Mouse (Mus musculus): Measurements from ENCODE around the gene Mc1r. TPM values are rescaled to one million over a fixed set of nuclear protein-coding genes. Genes with fewer than 3 reads are reported as not detected.

Gene Mc1r
- polyA plus RNA-seq (2017; shearing (Covaris generic)), result not detected

DNA sequence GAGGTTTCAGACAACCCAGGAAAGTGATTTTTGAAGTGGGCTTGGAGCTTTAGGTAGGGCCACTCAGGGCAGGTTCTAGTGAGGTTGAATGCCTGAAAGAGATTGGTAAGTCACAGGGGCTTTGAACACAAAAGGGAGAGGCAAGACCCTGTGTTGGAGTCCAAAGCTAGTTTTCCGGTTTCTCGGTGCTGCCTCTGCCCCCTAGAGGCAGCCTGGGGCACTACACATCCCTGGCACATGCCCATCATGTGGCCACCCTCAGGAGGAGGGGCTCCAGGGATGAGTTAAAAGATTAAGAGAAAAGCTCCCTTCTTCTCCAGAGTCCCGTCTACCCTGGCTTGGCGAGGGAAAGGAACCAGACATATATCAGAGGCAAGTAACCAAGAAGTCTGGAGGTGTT is at the start of gene Mc1r:
Gene Mc1r, plus strand, starts transcription at position 322 of the 400 bp plus-strand sequence.

DNA sequence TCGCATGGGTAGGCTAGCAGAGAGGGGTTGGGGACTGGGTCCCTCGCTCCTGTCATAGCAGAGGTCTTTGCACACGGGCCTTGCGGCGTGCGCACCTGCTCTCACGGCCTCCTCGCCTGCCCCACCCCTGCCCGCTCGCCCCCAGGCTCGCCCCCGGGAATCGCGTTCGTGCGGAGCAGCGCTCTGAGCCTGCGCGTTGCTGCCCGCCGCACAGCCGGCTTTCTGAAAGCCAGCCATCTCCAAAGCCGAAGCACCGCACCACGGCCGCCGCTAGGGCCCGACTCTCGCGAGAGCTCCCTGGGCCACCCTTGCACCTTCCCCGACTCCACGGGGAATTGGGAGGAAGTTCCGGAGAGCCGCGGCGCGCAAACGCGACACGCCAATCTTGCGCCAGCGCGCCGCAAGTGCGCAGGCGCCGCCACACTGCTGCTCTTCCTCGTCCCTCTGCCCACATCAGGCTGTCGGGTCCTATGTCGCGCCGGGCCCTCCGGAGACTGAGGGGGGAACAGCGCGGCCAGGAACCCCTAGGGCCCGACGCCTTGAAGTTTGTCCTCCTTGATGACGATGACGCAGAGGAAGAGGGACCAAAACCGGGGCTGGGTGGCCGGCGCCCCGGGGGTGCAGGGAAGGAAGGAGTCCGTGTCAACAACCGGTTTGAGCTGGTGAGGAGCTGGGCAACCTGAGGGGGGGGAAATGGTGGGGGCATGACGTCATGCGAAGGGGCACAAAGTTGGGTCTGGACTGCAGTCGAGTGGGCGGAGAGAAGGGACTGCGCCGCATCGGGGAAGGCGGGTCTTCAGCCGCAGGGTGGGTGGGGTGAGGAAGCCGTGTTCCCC is 33.3 kb upstream of the Mc1r start, which contains the start of gene Tcf25:
Gene Tcf25, plus strand, starts transcription at position 351 of the 836 bp plus-strand sequence.

DNA sequence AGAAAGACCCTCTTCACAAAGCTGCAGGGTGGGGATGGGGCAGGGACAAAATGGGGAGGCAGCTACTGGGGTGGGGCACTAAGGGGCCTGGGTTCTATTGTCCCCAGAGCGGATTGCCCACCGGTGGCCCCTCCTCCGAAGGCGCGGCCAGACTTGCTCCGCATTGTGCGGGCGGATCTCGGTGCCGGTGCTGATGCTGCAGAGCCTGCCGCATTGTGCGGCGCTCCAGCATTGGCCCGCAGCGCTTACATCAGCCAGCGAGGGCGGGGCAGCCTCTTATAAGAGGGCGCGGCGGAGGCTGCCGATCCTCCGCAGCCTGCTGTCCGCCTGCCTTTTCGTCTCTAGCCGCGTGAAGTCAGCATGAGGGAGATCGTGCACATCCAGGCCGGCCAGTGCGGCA is 4.3 kb downstream of the Mc1r start, which contains the start of gene Tubb3:
Gene Tubb3, plus strand, starts transcription at position 179 of the 400 bp plus-strand sequence.

DNA sequence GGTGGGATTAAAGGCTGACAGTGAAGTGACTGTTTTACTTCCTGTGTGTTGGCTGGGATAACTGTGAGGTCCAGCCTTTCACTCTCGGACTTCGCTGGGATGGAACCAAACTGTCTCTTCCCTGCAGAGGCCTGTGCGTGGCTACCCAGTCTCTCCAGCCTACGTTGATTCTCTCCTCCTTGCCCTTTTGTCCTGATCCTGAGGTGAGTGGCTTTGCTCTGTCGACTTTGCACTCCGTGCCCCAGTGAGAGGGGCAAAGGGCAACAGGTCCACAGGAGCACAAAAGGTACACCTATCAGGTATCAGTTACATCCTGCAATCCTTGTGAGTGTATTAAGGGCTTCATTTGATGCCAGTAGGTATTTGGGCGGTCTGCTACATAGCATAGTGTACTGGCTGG is 16.5 kb downstream of the Mc1r start, which contains the start of gene Def8:
Gene Def8, plus strand, starts transcription at position 87 of the 400 bp plus-strand sequence.

Other genes starting within 250 kb of the Mc1r start
- not detected for gene Sult5a1, start 248.8 kb upstream of the Mc1r start, polyA plus RNA-seq (2017; shearing (Covaris generic))
- not detected for gene Dpep1, start 220.9 kb upstream of the Mc1r start, polyA plus RNA-seq (2017; shearing (Covaris generic))
- 266 TPM for gene Chmp1a, start 194.3 kb upstream of the Mc1r start, polyA plus RNA-seq (2017; shearing (Covaris generic))
- not detected for gene Spata33, start 194.3 kb upstream of the Mc1r start, polyA plus RNA-seq (2017; shearing (Covaris generic))
- gene Cdk10, start 182.3 kb upstream of the Mc1r start, polyA plus RNA-seq (2017; shearing (Covaris generic)), result 27.9 TPM
- 12.4 TPM for gene Spata2l, start 170.9 kb upstream of the Mc1r start, polyA plus RNA-seq (2017; shearing (Covaris generic))
- gene Zfp276, start 152.9 kb upstream of the Mc1r start, polyA plus RNA-seq (2017; shearing (Covaris generic)), result 31.9 TPM
- 21.4 TPM for gene Vps9d1, start 152.8 kb upstream of the Mc1r start, polyA plus RNA-seq (2017; shearing (Covaris generic))
- 13.9 TPM for gene Fanca, start 88.5 kb upstream of the Mc1r start, polyA plus RNA-seq (2017; shearing (Covaris generic))
- not detected for gene Spire2, start 74.4 kb upstream of the Mc1r start, polyA plus RNA-seq (2017; shearing (Covaris generic))
- gene Tcf25, start 33.4 kb upstream of the Mc1r start, polyA plus RNA-seq (2017; shearing (Covaris generic)), result 350 TPM
- gene Tubb3, start 4.3 kb downstream of the Mc1r start, polyA plus RNA-seq (2017; shearing (Covaris generic)), result not detected
- 17.4 TPM for gene Def8, start 16.4 kb downstream of the Mc1r start, polyA plus RNA-seq (2017; shearing (Covaris generic))
- gene Afg3l1, start 70.8 kb downstream of the Mc1r start, polyA plus RNA-seq (2017; shearing (Covaris generic)), result 82.0 TPM
- gene Dbndd1, start 108.4 kb downstream of the Mc1r start, polyA plus RNA-seq (2017; shearing (Covaris generic)), result 0.35 TPM
- gene Gas8, start 111.7 kb downstream of the Mc1r start, polyA plus RNA-seq (2017; shearing (Covaris generic)), result 10.0 TPM
- not detected for gene Rhou, start 246.8 kb downstream of the Mc1r start, polyA plus RNA-seq (2017; shearing (Covaris generic))